ENCODE assay signal across 13 mouse cellular contexts in the genomic region with DNA sequence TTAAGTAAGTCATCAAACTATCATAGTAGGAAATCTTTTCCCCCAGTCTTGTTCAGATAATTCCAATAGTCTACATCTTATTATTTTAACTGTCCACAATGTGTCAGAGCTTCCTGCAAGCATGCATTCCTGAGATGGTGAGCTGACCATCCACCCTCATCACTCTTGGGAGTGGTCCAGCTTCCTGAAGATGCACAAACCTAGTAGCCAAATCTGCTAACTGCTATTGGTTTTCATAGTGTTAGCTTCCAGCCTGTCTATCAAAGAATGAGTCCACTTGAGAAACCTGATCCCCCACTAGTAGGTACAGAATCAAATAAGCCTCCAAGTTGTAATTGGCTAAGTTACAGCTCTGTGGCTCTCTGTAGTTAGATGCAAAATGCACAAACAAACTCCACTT. TPM values are rescaled to one million over a fixed set of nuclear protein-coding genes. Genes with fewer than 3 reads are reported as not detected.
"Had no signal": no experiment of that assay in that cellular context is flagged by ENCODE, and none has a peak within 500 bp of the region (broad histone marks: within the 10 kb centered on the region; RNA-seq: fewer than 3 reads in every experiment).

No protein-coding gene starts in this region.

- H3K9me3 ChIP-seq: limb, embryonic 13.5 days; neural tube, embryonic 12.5 days; stomach, embryonic 15.5 days had no signal

- H3K27ac ChIP-seq: kidney, postnatal 0 days; limb, embryonic 13.5 days; liver, embryonic 14.5 days; neural tube, embryonic 12.5 days; stomach, embryonic 15.5 days had no signal

- H3K4me3 ChIP-seq: limb, embryonic 13.5 days; neural tube, embryonic 12.5 days; stomach, embryonic 15.5 days had no signal

- H3K36me3 ChIP-seq: limb, embryonic 13.5 days; neural tube, embryonic 12.5 days; stomach, embryonic 15.5 days had no signal

- H3K27me3 ChIP-seq: limb, embryonic 13.5 days; neural tube, embryonic 12.5 days; stomach, embryonic 15.5 days had no signal

- DNase-seq: kidney, postnatal 36 days; layer of hippocampus, adult 9-11 months; left cerebral cortex, postnatal 4 days; lung, adult 18-20 months; midbrain, embryonic 14.5 days; thymus, adult 2 months; thymus, postnatal 25 days had no signal

- H3K9ac ChIP-seq: limb, embryonic 13.5 days; liver, embryonic 14.5 days; neural tube, embryonic 12.5 days; stomach, embryonic 15.5 days had no signal

- H3K4me1 ChIP-seq: limb, embryonic 13.5 days; neural tube, embryonic 12.5 days; stomach, embryonic 15.5 days had no signal

- H3K4me2 ChIP-seq: limb, embryonic 13.5 days; neural tube, embryonic 12.5 days; stomach, embryonic 15.5 days had no signal

RNA-seq across cellular contexts. Expression of a gene that starts 59.3 kb away (rescaled TPM):
- total RNA-seq: megakaryocyte-erythroid progenitor cell, adult 5-6 weeks had no signal
